Mouse (Mus musculus): ENCODE measurements around the gene Itm2b.

DNA sequence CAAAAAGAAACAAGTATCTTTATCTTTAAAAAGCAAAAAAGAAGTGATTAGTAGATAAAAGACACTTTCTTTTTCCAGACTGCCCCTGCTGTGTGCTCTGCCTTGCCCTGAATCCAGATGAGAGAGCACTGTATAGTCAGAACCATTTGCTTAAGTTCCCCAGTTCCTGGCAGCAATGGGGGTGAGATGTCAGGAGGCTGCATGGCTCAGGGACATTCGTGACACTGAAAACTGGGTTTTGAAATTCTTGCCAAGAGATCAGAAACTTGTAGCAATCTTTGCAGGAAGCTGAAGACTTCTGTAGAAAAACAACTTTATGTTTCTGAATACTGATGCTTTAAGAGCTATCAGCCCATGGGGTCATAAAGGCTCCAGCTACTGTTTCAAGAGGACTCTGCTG lies 35.1 kb downstream of the Itm2b start:
- TF ChIP-seq CTCF (IDR thresholded peaks at IDR 0.05; ENCODE audit: low read depth, low read length) (no peak), POLR2A (IDR thresholded peaks at IDR 0.05; ENCODE audit: insufficient read depth, low read length) (no peak), EP300 (IDR thresholded peaks at IDR 0.05; ENCODE audit: insufficient read depth, low read depth, low read length) (no peak)

Measured in ES-Bruce4 (cell line).